ENCODE assay signal across 9 mouse cellular contexts in the genomic region with DNA sequence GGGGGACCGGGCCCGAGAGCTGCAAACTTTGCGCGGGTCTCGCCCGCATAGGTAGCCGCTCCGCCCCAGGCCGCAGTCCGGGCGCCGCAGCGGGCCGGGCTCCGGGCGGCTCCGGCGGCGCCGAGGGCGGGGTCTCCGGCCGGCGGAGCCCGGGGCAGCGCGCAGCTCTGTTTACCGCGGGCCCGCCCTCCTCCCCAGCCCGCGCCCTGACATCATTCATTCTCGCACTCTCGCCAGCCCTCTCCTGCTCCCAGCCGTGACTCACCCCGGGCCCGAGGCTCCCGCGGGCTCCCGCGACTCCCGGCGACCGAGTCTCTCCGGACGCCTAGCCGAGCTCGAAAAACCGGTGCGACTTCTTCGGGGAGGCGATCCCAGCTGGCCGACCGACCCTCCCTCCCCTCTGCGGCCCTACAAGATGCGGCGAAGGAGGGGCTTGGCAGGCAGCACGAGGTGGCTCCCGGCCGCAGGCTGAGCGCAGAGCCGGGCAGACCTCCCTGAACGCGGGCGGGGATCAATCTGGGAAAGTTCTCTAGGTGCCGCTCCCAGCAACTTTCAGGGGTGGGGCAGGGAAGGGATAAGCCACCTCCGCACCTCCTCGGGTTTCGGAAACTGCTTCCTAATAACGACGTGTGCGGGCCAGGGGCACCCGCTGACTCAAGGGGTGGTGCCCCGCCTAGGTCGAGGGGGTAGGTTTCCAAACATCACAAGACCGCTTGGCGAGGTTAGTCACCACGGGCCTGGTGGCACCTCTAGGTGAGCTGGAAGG. TPM values are rescaled to one million over a fixed set of nuclear protein-coding genes. Genes with fewer than 3 reads are reported as not detected.
DNase-seq lines count a peak whose midpoint lies in the region; ATAC-seq and TF ChIP-seq lines count a peak whose summit lies in the region.
"Had no signal": no experiment of that assay in that cellular context is flagged by ENCODE, and none has a peak within 500 bp of the region (broad histone marks: within the 10 kb centered on the region; RNA-seq: fewer than 3 reads in every experiment).

No protein-coding gene starts in this region.

- no peaks in the 10 kb centered on the region for H3K36me3 ChIP-seq in embryonic facial prominence, embryonic 12.5 days
- no peaks in the 10 kb centered on the region for H3K36me3 ChIP-seq in heart, embryonic 10.5 days
- no peaks in the 10 kb centered on the region for H3K36me3 ChIP-seq in kidney, embryonic 14.5 days (ENCODE audit: control insufficient read depth, insufficient read depth, low read length)
- H3K36me3 ChIP-seq in liver, embryonic 11.5 days (ENCODE audit: control insufficient read depth, insufficient read depth, low read length), result no peaks in the 10 kb centered on the region
- no peaks in the 10 kb centered on the region for H3K36me3 ChIP-seq in testis, adult 2 months (ENCODE audit: control insufficient read depth, insufficient read depth, low read length)

- TF ChIP-seq POLR2A in testis, adult 2 months (IDR thresholded peaks at IDR 0.05; ENCODE audit: control insufficient read depth, low read depth, low read length), result 0 out of 2 replicates have a peak, but pooled peaks have one; percentile 3

- under 1% methylated on average over 70 of the region's 78 CpGs for WGBS in embryonic facial prominence, embryonic 12.5 days
- WGBS in heart, embryonic 10.5 days, result under 1% methylated on average over 78 of the region's 78 CpGs
- WGBS in kidney, embryonic 14.5 days, result under 1% methylated on average over 66 of the region's 78 CpGs
- WGBS in liver, embryonic 11.5 days, result under 1% methylated on average over 54 of the region's 78 CpGs

- H3K27me3 ChIP-seq in embryonic facial prominence, embryonic 12.5 days, result peaks cover 46% of the 10 kb centered on the region
- H3K27me3 ChIP-seq in heart, embryonic 10.5 days (ENCODE audit: insufficient read depth, poor library complexity, severe bottlenecking), result peaks cover 59% of the 10 kb centered on the region
- H3K27me3 ChIP-seq in kidney, embryonic 14.5 days (ENCODE audit: control insufficient read depth, insufficient read depth, low read length), result no peaks in the 10 kb centered on the region
- H3K27me3 ChIP-seq in liver, embryonic 11.5 days (replicated peaks; ENCODE audit: control insufficient read depth, insufficient read depth, low read length), result peaks cover 50% of the 10 kb centered on the region
- H3K27me3 ChIP-seq in testis, adult 2 months (ENCODE audit: control insufficient read depth, insufficient read depth, low read length), result no peaks in the 10 kb centered on the region; the same call in 1 of the 2 replicates
- H3K27me3 ChIP-seq: CH12.LX had no signal

- H3K9ac ChIP-seq in embryonic facial prominence, embryonic 12.5 days, result peak overlapping the region; percentile 66
- peak overlapping the region; percentile 77 for H3K9ac ChIP-seq in kidney, embryonic 14.5 days (ENCODE audit: low read depth, low read length)
- peak overlapping the region; percentile 46 for H3K9ac ChIP-seq in liver, embryonic 11.5 days (ENCODE audit: low read depth, low read length)

- peaks cover 6% of the 10 kb centered on the region; the same call in 1 of the 2 replicates for H3K4me1 ChIP-seq in embryonic facial prominence, embryonic 12.5 days
- peaks cover 9% of the 10 kb centered on the region for H3K4me1 ChIP-seq in heart, embryonic 10.5 days
- H3K4me1 ChIP-seq in kidney, embryonic 14.5 days (ENCODE audit: control insufficient read depth, insufficient read depth, low read length), result peaks cover 9% of the 10 kb centered on the region; the same call in 1 of the 2 replicates
- H3K4me1 ChIP-seq in liver, embryonic 11.5 days (replicated peaks; ENCODE audit: control insufficient read depth, insufficient read depth, low read length), result no peaks in the 10 kb centered on the region; the same call in 1 of the 2 replicates
- peaks cover 5% of the 10 kb centered on the region for H3K4me1 ChIP-seq in testis, adult 2 months (ENCODE audit: control insufficient read depth, insufficient read depth, low read length)

- H3K4me2 ChIP-seq in embryonic facial prominence, embryonic 12.5 days (replicated peaks), result peak overlapping the region; percentile 94
- H3K4me2 ChIP-seq in kidney, embryonic 14.5 days (replicated peaks; ENCODE audit: low read depth, low read length), result peak overlapping the region; percentile 93
- H3K4me2 ChIP-seq in liver, embryonic 11.5 days, result peak overlapping the region; percentile 70

- DNase-seq in spleen, adult 18-20 months, result peak; percentile 7 to 17
- DNase-seq in spleen, postnatal 36 days (ENCODE audit: low spot score in 2 of 2), result no peak
- DNase-seq in heart, embryonic 10.5 days (ENCODE audit: low spot score), result peak; percentile 80
- peak; percentile 70 for DNase-seq in liver, embryonic 11.5 days (ENCODE audit: low spot score)
- DNase-seq in monocyte, adult 2 months (ENCODE audit: low read depth in 1 of 2, low spot score in 2 of 2), result peak; percentile 58 to 63

- H3K9me3 ChIP-seq in embryonic facial prominence, embryonic 12.5 days, result no peaks in the 10 kb centered on the region
- no peaks in the 10 kb centered on the region for H3K9me3 ChIP-seq in heart, embryonic 10.5 days
- H3K9me3 ChIP-seq in kidney, embryonic 14.5 days (ENCODE audit: control insufficient read depth, low read length), result no peaks in the 10 kb centered on the region
- H3K9me3 ChIP-seq in liver, embryonic 11.5 days (ENCODE audit: control insufficient read depth, low read length), result no peaks in the 10 kb centered on the region

- no peak overlapping the region for H3K27ac ChIP-seq in embryonic facial prominence, embryonic 12.5 days
- peak overlapping the region; percentile 89 for H3K27ac ChIP-seq in heart, embryonic 10.5 days
- H3K27ac ChIP-seq in kidney, embryonic 14.5 days (ENCODE audit: low read depth, low read length), result peak overlapping the region; percentile 71
- peak overlapping the region; percentile 70; the same call in 1 of the 2 replicates for H3K27ac ChIP-seq in liver, embryonic 11.5 days (ENCODE audit: low read depth, low read length)
- peak overlapping the region; percentile 67; the same call in 1 of the 2 replicates for H3K27ac ChIP-seq in testis, adult 2 months (ENCODE audit: control insufficient read depth, insufficient read depth, low read depth, low read length)

- no peak for TF ChIP-seq CTCF in testis, adult 2 months (IDR thresholded peaks at IDR 0.05; ENCODE audit: control insufficient read depth, insufficient read depth, insufficient replicate concordance, low read depth, low read length)

- H3K4me3 ChIP-seq in embryonic facial prominence, embryonic 12.5 days, result peak overlapping the region; percentile 77
- peak overlapping the region; percentile 86 for H3K4me3 ChIP-seq in heart, embryonic 10.5 days
- H3K4me3 ChIP-seq in kidney, embryonic 14.5 days (ENCODE audit: low read length), result peak overlapping the region; percentile 72
- H3K4me3 ChIP-seq in liver, embryonic 11.5 days (ENCODE audit: low read depth, low read length), result peak overlapping the region; percentile 62
- H3K4me3 ChIP-seq in testis, adult 2 months (ENCODE audit: control insufficient read depth, low read depth, low read length), result peak overlapping the region; percentile 81

- peak; percentile 83 for ATAC-seq in embryonic facial prominence, embryonic 12.5 days (ENCODE audit: insufficient number of reproducible peaks, insufficient read depth, low FRiP score, low TSS enrichment)
- ATAC-seq in kidney, embryonic 14.5 days (ENCODE audit: low FRiP score, low TSS enrichment), result peak; percentile 90
- peak; percentile 85 for ATAC-seq in liver, embryonic 11.5 days (replicated peaks; ENCODE audit: low FRiP score)

RNA-seq across cellular contexts. Expression of gene Sgms2, which starts 0.9 kb away (rescaled TPM):
- polyA plus RNA-seq in embryonic facial prominence, embryonic 12.5 days (2016; fragmentation: Nextera tagmentation; extraction: Ambion mirVana), result 1.9 and 3.2 TPM in 2 replicates
- polyA plus RNA-seq in heart, embryonic 10.5 days (2016; fragmentation: Nextera tagmentation; extraction: Ambion mirVana), result 1.4 and 1.9 TPM in 2 replicates
- polyA plus RNA-seq in kidney, embryonic 14.5 days (2014; fragmentation: Nextera tagmentation; extraction: Ambion mirVana), result 8.9 and 12.5 TPM in 2 replicates
- polyA plus RNA-seq in liver, embryonic 11.5 days (2014; fragmentation: Nextera tagmentation; extraction: Ambion mirVana), result 3.6 and 4.0 TPM in 2 replicates
- polyA plus RNA-seq in testis, adult 2 months (2012; rRNA removed), result 37.1 and 48.2 TPM in 2 replicates

Comparison
In these comparisons a context has a peak if more than half of its experiments do, and no peak if none do; other contexts are left out.
1. DNase-seq: peak in spleen, adult 18-20 months (2 of 2), heart, embryonic 10.5 days (single experiment), liver, embryonic 11.5 days (single experiment) and monocyte, adult 2 months (2 of 2); none in spleen, postnatal 36 days (0 of 2).
2. Peak in every context shown above with its lines, with median percentiles within 50 percentile points of each other: ATAC-seq, H3K4me2 ChIP-seq, H3K4me3 ChIP-seq and H3K9ac ChIP-seq.